Mouse (Mus musculus) hindlimb bud, embryonic 11.5 days (tissue): ENCODE measurements around the gene Gm39653.
"Not testable (repeated sequence)": the region's sequence is repeated elsewhere in the genome, so short reads cannot be mapped to it uniquely, and the experiment has no call there.

Source experiments
- DNase-seq: peaks from one replicate; pipeline ENCODE4 v3.0.0-alpha.2; 2012; ENCODE audit warnings: low read depth, low spot score; ENCODE audit errors: extremely low spot score

The Gm39653 gene

DNA sequence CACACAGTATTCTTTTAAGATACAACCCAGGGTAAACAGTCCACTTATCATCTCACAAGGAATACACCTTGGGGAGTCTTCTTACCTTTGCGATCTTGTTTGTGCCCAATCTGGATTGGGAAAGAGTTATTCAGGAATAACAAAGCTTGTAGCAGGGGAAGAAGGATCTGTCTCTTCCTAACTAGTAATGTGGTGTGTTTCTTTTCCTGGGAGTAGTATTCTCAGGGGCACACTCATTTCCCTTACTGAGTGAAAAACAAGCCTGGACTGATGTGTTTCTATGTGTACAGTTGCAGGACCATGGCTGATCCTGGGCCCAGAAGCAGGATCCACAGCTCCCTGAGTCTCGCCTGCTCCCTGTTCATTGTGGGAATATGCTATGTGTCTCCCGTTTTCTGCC, at the start of gene Gm39653:
Gene Gm39653 (plus strand): TSS at position 301 of the 400 bp plus-strand sequence.
- no peak for DNase-seq

DNA sequence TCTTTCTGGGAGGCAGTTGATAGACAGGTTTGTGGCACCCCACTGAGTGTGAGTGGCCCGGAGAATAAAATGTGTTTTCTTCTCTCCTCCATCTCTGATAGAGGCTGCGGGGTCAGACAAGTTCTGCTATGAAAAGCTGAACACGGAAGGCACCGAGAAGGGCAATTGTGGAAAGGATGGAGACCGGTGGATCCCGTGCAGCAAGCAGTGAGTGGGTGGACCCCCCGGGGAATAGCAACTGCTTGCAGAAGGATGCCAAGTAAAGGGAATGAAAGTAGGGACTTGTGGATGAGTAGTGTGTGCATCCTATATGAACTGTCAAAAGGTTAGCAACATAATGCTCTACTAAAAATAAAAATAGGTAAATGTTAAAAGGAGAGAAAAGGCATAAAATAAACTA, 49.3 kb upstream of the Gm39653 start:
- no peak for DNase-seq

DNA sequence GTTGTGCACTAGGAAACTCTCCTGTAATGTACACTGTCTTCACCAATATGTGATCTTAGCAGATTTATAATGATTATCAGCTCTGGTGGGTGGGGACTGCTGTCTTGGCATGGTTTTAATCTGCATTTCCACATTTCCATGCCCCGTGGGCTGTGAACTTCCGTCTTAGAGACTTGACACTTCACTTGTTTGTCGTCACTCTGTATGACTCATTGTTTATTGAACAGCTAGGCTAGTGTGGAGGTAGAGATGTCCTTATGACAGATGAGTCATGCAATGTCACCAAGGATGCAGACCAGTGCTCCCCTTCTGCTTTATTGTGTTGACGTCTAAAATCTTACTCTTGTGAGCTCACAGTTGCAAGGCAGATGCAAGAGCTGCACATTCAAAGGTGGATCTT, 48.7 kb upstream of the Gm39653 start:
- no peak for DNase-seq

- DNase-seq = no peak
These were observed 43.5 kb upstream of the Gm39653 start for GRCm38 (mm10) chr1:63572229-63572628.

DNA sequence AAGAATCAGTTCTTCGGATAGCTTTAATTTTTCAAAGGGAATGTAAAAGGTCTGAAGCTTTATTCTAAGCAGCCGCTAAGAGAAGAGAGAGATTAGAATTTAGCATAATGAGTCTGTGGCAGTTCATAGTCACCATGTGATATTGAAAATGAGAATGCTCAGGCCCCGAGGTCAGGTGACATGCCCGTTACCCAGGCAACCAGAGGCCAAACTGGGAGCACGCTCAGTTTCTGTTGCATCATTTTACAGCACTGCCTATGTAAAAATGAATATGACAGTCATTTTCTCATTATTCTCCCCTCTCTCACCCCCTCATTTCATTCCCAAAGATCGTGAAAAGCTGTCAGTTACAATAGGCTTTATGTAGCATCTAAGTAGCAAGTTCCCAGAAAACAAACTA, 42.3 kb upstream of the Gm39653 start:
- DNase-seq = no peak

DNA sequence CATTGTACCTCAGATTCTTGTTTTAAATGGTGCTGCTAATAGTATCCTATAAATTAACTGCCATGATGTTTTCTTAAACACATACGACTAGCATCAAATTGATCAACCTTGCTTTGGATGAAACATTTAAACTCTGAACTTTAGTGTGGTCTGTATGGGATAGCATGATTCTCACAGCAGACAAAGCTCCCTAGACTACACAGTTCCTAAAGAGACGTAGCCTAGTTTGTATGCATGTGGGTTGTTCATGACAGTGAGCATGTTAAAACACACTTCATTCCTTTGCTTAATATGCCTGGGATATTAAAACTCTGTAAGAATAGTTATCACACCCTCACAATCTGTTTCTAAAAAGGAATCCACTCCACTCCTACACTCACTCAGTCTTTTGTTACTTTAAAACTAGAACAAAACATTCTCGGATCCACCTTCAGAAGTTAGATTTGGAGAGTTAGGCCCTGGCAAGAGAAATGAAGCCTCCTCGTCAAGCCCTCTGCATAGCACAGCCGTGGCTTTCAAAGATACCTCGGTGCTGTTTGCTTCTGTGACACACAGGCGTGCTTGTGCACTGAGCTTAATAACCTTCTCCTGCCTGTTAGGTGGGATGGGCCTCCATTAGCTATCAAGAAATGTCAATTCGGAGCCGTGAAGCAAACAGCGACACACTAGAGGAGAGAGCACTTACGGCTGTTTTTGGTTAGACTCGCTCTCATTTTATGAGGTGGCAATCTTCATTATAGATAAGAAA, 41.7 kb upstream of the Gm39653 start:
- no peak for DNase-seq

- no peak for DNase-seq
These were observed 39.0 kb upstream of the Gm39653 start for GRCm38 (mm10) chr1:63576803-63577202.

DNA sequence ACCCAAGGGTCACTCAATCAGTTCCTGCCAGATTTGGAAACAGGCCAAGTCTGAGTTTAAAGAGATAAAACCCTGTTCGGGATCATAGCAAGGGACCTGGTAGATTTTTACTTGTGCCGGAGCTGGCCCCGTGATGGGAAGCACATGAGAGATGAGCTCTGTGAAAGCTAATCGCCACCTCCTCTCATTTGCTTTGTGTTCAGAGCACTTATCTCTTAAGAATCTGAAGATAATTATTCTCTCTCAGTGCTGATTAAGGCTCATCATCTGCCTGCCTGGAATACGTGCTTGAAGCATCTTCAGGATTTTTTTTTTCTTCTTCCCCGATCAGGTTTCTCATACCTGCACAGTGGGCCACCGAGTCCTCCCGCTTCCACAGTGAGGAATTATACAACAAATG, 36.6 kb upstream of the Gm39653 start:
- DNase-seq = no peak

GRCm38 (mm10) chr1:63586869-63587268, 28.9 kb upstream of the Gm39653 start:
- DNase-seq = no peak

DNA sequence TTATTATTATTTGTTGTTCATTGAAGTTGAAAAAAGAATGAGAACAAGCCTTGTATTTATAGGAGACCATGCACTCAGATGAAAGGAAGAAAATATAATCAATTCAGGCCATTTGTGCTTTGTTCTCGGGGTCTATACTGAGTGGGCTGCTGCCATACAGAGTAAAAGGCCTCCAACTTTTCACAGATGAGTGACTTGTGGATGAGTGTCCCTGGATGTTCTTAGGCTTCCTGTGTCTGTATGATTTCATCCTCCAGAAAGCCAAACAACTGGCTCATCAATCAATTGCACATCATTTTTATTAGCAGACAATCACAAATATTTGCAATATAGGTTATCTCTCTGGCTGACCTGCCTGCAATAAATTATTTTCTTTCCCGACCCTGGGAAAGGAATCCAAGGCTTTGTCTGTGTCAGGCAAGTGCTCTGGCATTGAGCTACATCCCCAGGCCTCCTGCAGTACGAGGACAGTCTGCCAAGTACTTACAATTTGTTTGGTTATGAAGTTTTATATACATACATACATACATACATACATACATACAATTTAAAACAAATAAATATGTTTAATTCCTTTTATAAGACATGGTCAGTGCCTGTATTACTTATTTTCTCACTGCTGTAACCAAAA, 11.8 kb upstream of the Gm39653 start:
- no peak for DNase-seq

DNA sequence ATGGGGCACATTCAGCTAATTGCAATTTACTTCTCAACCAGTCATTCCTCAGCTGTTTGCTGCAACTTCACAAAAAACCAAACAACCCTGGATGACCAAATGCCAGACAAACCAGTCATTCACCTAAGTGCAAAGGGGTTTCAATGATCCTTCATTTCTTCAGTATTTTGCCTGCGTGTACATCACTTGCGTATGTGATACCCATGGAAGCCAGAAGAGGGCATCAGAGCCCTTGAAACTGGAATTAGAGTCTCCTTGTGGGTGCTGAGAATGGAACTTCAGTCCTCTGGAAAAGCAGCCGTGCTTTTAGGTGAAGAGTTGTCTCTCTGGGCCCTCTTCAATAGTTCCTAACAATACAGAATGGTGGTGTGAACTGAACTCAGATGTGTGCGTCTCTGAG, 6.2 kb upstream of the Gm39653 start:
- DNase-seq = no peak

DNA sequence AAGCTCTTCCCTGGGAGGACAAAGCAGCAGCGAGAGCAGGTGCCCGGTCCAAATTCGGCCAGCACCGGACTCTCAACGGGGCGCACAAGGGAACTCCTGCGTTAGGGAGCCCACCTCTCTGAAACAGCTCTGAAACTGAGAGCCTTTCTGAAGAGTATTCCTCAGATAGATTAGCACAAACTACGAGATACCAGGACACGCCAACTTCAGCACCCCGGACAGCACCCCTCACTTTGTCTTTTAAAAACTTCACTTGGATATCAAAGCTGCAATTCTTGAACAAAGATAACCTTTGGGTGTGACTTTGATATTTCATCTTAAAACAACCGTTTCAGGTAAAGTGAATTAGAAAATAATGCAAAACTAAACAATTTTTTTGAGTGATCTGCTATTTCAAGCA, 1.2 kb upstream of the Gm39653 start:
- peak; percentile 58 for DNase-seq

DNA sequence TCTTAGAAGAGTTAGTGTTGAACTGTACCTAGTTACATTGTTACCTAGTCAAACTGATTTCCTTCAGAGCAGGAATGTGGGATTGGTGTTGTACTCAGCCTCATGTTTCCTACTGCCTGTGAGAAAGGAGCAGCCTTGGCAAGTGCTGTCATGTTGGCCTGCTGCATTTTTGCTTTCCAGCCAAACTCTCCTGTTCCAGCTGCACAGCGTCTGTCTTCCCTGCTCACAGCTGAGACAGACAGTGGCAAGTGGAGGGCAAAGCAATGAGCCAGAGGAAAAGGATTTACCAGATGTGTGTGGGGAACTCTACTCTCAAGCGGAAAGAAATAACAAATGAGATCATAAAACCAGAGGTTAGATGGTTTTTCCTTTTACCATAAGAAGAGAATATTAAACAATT, 12.4 kb downstream of the Gm39653 start:
- no peak for DNase-seq

DNA sequence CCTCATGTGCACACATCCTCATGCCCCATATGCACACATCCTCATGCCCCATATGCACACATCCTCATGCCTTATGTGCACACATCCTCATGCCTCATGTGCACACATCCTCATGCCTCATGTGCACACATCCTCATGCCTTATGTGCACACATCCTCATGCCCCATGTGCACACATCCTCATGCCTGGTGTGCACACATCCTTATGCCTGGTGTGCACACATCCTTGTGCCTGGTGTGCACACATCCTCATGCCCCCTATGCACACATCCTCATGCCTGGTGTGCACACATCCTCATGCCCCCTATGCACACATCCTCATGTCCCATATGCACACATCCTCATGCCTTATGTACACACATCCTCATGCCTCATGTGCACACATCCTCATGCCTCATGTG, 14.6 kb downstream of the Gm39653 start:
- not testable (repeated sequence) for DNase-seq

DNA sequence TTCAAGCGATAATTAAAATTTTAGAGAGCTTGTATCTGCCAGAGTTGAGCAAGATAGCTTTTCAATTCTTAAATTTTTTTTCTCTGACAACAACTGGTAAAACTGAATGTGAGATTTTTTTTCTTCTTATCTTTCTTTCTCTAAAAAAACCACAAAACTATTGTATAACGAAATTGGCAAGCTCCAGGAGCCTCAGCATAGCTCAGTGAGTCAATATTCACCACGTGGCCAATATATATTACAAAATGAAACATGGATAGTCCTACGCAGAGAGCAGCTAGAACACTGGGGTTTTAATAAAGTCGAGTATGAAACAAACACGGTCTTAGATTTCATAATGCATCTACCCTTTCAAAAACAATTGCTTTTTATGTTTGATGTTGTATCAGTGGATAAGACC, 24.2 kb downstream of the Gm39653 start:
- no peak for DNase-seq

DNA sequence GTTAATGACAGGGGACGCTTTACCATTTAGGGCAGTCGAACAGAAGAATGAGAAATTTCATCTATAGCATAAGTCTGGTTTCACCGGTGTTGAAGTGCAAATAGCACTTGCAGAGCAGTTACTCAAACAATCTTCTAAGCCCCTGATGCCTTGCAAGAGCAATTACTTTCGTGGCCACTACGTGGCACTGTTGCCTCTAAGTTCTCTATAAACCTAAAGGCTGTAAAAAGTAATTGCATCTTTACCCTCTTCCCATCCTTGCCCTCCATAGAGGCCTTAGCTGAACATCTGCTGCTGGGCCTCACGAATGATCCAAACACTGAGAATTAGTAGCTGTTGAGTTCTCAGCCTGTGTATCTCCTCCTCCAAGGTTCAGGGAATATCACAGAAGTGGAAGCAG, 42.2 kb downstream of the Gm39653 start:
- peak; percentile 86 for DNase-seq

DNA sequence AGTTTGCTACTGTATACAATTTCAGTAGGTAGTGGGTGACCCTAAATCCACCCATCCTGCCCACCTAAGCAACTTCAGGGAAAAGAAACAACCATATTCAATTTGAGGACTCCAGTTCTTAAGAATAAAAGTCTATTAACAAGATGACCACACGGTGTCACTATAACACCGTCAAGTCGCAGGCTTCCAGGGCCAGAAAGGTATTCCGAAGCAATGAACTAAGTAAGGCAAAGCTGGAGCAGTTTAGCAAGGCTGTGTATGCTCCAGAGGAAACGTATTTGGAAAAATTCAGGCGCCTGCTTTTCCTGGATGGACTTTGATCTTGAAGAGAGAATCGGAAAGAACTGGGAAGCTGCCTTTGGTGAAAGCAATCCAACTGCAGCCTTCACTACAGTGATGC, 43.8 kb downstream of the Gm39653 start:
- DNase-seq = peak; percentile 76

- no peak for DNase-seq
These were observed 50.3 kb downstream of the Gm39653 start for GRCm38 (mm10) chr1:63666089-63666488.

DNA sequence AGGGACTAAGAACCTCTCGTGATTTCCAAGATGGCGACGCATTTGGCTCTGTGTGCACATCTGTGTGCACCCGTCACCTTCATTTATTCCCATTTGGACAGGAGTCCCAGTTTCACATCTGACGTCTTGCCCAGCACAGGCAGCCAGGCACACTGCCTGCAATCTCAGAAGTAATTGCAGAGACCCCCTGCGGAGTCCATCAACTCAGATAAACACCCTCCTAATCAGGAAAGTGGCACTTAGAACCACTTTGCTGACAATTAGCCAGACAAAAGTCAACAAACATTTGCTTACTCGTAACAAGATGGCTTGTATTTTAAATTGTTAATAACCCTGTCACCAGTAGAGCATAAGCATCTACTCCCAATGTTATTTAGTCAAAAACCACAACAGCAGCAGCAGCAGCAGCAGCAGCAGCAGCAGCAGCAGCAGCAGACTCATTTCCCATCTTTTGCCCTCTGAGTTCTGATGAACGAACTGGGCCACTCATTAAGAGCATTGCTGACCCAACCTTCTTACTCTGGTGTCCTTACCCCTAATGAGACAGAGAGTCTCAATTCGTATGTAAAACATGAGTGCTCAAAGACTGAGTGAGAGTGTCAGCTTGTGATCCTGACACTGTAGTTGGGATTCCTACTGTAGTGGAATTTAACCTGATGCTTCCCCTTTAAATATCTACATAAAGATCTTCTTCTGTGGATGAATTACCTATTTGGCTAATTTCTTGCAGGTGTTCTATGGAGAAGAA, 51.6 kb downstream of the Gm39653 start:
- DNase-seq = no peak

- no peak for DNase-seq
These were observed 52.4 kb downstream of the Gm39653 start for GRCm38 (mm10) chr1:63667949-63668851.

GRCm38 (mm10) chr1:63668852-63669160, 53.0 kb downstream of the Gm39653 start:
- peak; percentile 39 for DNase-seq
